Mouse (Mus musculus): ENCODE results near the gene Tmub1. TPM values are rescaled to one million over a fixed set of nuclear protein-coding genes. Genes with fewer than 3 reads are reported as not detected.
A peak's percentile ranks its signal among the peaks of the same experiment; 100 is the strongest.

Gene Tmub1
- polyA plus RNA-seq, 1 experiment from 2014 or later: 29.4 TPM

DNA sequence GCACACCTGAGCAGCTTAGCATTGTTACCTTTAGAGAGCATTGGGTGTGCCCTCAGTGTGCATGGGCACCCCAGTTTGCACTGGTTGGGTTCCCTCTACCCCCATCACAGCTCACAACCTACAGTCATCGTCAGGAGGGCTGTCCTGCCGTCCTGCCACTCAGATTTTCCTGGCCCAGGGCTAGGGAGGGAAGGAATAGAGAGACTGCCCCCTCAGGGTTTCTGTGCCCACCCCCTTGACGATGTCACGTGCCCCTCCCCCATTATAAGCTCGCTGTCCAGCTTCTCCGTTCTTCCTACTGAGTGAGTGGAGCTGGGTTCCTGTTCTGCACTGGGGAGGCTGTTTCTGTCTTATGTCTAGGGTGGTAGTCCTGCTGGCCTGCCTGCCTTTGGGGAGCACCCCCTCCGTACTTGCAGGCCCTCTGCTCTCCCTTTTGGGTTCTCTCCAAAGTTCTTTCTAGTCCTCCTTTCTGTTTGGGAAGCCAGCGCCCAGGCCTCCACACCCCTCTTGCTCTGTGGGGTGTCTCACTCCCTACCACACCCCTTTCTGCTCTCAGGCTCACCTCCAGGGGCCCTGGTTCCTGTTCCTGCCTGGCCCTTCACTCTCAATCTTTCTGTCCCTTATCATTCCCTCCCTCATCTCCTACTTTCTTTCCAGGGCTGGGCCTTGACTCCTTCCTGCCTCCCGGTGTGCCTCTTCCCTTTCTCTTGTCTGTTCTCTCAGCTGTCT lies 20.9 kb downstream of the Tmub1 start:
- H3K4me3 ChIP-seq (ENCODE audit: low read length): peak overlapping the region; percentile 70
- H3K27ac ChIP-seq (ENCODE audit: low read length): peak overlapping the region; percentile 70; the same call in 1 of the 2 replicates
- no peak for ATAC-seq (ENCODE audit: low FRiP score, low TSS enrichment)
- WGBS: 19% methylated on average over 9 of the region's 9 CpGs
- no peaks in the 10 kb centered on the region for H3K9me3 ChIP-seq (ENCODE audit: low read length)
- H3K4me1 ChIP-seq (ENCODE audit: insufficient read depth, low read length): peaks cover 52% of the 10 kb centered on the region
- H3K4me2 ChIP-seq (replicated peaks; ENCODE audit: low read depth, low read length): peak overlapping the region; percentile 81
- H3K36me3 ChIP-seq (ENCODE audit: insufficient read depth, low read length): peaks cover 25% of the 10 kb centered on the region
- H3K27me3 ChIP-seq (ENCODE audit: insufficient read depth, low read length): no peaks in the 10 kb centered on the region
- H3K9ac ChIP-seq (replicated peaks; ENCODE audit: low read length): peak overlapping the region; percentile 74

DNA sequence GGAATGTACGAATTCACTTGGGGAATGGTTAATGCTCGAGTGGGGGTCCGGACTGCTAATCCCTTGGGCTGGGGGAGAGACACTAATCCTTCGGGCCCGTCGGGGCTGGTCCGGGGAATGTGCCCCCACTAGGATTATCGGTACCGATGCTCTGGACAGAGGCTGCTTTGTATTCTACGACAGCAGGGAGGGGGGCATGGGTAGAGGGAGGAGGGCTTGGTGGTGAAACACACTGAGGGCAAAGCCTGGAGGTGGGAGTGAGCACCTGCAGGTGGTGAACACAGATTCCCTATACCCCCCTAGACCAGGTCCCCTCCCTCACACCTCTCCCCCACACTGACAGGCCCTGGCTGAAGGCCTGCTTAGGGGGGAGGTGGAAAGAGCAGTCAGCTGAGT lies 21.6 kb downstream of the Tmub1 start:
- WGBS: 2% methylated on average over 10 of the region's 10 CpGs
- H3K9me3 ChIP-seq (ENCODE audit: low read length): no peaks in the 10 kb centered on the region
- H3K4me2 ChIP-seq (replicated peaks; ENCODE audit: low read depth, low read length): peak overlapping the region; percentile 81
- H3K36me3 ChIP-seq (ENCODE audit: insufficient read depth, low read length): peaks cover 18% of the 10 kb centered on the region
- no peaks in the 10 kb centered on the region for H3K27me3 ChIP-seq (ENCODE audit: insufficient read depth, low read length)
- H3K4me1 ChIP-seq (ENCODE audit: insufficient read depth, low read length): peaks cover 52% of the 10 kb centered on the region
- ATAC-seq (ENCODE audit: low FRiP score, low TSS enrichment): no peak
- peak overlapping the region; percentile 70 for H3K4me3 ChIP-seq (ENCODE audit: low read length)
- H3K27ac ChIP-seq (ENCODE audit: low read length): no peak overlapping the region
- H3K9ac ChIP-seq (replicated peaks; ENCODE audit: low read length): peak overlapping the region; percentile 74

DNA sequence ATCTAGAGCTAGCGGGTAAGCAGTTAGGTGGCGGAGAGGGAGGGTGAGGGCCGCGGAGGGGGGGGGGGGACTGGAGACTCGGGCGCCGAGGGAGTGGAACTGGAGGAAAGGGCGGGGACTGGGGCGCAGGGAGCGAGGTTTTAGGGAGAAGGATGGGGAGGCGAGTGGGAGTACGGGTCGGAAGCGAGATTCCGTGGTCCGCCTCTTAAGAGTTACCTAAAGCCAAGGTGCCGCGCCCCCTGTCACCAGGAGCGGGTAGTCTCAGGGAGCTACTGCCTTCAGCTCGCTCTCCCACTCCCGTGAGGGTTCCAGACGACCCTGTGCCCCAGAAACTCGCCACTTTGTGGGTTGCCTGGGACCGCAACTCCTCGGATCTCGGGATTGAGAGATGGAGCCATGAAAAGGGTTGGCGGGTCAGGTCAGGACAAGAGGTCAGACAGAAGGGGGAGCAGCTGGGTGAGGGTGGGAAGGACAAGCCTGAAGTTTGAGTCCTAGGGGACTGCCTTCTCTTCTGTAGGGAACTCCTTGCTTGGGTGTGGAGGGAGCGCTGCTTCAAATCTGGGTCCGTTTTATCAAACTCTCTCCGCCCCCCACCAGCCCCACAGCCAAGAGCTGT lies 22.1 kb downstream of the Tmub1 start:
- WGBS: 0% methylated on average over 24 of the region's 30 CpGs
- peaks cover 52% of the 10 kb centered on the region for H3K4me1 ChIP-seq (ENCODE audit: insufficient read depth, low read length)
- ATAC-seq (ENCODE audit: low FRiP score, low TSS enrichment): 0 out of 2 replicates have a peak, but pooled peaks have one; percentile 1
- peak overlapping the region; percentile 95 for H3K27ac ChIP-seq (ENCODE audit: low read length)
- no peaks in the 10 kb centered on the region for H3K9me3 ChIP-seq (ENCODE audit: low read length)
- H3K27me3 ChIP-seq (ENCODE audit: insufficient read depth, low read length): no peaks in the 10 kb centered on the region
- H3K9ac ChIP-seq (replicated peaks; ENCODE audit: low read length): peak overlapping the region; percentile 74
- peak overlapping the region; percentile 81 for H3K4me2 ChIP-seq (replicated peaks; ENCODE audit: low read depth, low read length)
- H3K36me3 ChIP-seq (ENCODE audit: insufficient read depth, low read length): peaks cover 14% of the 10 kb centered on the region
- H3K4me3 ChIP-seq (ENCODE audit: low read length): peak overlapping the region; percentile 70

DNA sequence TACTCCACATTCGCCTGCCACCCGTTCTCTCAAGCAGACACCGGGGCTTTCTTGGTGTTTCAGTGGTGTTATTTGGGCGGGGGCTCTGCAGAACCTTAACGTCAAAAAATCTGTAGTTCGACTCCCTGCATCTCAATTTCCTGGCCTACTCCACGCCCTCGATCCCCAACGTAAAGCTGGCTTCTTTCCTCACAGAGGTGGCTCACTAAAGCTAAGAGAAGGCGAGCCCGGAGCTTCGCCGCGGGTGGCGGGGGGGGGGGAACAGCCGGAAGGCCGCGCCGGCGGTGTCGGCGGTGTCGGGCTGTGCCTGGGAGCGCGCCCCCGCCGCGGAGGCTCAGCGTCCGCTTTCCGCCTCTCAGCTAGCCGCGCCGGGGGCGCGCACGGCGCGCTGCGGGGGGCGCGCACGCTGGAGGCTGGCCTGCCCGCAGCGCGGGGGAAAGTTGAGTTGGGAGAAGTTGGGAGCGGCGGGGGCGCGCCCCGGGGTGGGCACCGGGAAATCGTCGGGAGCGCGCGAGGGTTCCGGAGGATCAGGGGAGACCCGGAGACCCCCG lies 22.7 kb downstream of the Tmub1 start:
- Histone ChIP-seq H3K4me2 (replicated peaks; ENCODE audit: low read depth, low read length) (peak overlapping the region; percentile 81), H3K4me1 (ENCODE audit: insufficient read depth, low read length) (peaks cover 52% of the 10 kb centered on the region), H3K4me3 (ENCODE audit: low read length) (peak overlapping the region; percentile 70), H3K36me3 (ENCODE audit: insufficient read depth, low read length) (peaks cover 10% of the 10 kb centered on the region), H3K9me3 (ENCODE audit: low read length) (no peaks in the 10 kb centered on the region), H3K27me3 (ENCODE audit: insufficient read depth, low read length) (no peaks in the 10 kb centered on the region), H3K9ac (replicated peaks; ENCODE audit: low read length) (peak overlapping the region; percentile 74), H3K27ac (ENCODE audit: low read length) (peak overlapping the region; percentile 95)
- WGBS: 1% methylated on average over 49 of the region's 60 CpGs
- ATAC-seq (ENCODE audit: low FRiP score, low TSS enrichment): no peak

DNA sequence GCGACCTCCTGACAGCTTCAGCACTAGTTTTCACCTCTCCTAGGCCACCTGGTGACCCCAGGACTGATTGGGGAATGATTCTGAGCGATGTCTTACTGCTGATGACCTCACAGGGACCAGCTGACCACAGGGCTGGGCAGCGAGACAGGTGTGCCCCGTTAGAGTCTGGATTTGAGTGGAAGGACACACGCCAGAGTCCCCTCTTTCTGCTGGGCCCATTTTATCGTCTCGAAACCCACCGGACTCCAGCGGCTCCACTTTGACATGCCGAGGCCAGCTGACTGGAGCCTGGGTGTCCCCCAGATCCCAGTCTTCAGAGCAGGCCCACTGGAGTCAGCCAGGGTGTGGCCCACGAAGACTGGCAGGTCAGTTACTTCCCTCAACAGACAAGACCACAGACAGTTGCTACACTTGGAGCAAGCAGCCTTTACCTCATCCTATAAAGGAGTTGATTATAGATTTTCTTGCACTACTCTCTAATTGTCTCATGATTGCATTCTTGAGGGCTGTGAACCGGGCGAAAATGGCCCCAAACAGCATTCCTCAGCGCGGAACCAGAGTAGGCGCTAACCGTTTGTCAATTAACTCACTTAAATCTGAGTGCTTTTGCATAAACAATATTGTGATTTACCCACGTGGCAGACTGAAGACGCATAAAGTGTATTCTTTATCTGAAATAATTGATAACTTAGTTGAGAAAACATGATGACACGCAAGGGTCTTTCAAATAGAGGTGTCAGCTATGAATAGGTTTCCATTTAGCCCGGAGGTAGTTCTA lies 23.5 kb downstream of the Tmub1 start:
- peak; percentile 4 for ATAC-seq (ENCODE audit: low FRiP score, low TSS enrichment)
- WGBS: 10% methylated on average over 21 of the region's 21 CpGs
- Histone ChIP-seq H3K36me3 (ENCODE audit: insufficient read depth, low read length) (peaks cover 8% of the 10 kb centered on the region), H3K4me3 (ENCODE audit: low read length) (peak overlapping the region; percentile 70), H3K4me2 (replicated peaks; ENCODE audit: low read depth, low read length) (peak overlapping the region; percentile 81), H3K27ac (ENCODE audit: low read length) (peak overlapping the region; percentile 95), H3K4me1 (ENCODE audit: insufficient read depth, low read length) (peaks cover 51% of the 10 kb centered on the region), H3K9ac (replicated peaks; ENCODE audit: low read length) (peak overlapping the region; percentile 74), H3K27me3 (ENCODE audit: insufficient read depth, low read length) (no peaks in the 10 kb centered on the region), H3K9me3 (ENCODE audit: low read length) (no peaks in the 10 kb centered on the region)

DNA sequence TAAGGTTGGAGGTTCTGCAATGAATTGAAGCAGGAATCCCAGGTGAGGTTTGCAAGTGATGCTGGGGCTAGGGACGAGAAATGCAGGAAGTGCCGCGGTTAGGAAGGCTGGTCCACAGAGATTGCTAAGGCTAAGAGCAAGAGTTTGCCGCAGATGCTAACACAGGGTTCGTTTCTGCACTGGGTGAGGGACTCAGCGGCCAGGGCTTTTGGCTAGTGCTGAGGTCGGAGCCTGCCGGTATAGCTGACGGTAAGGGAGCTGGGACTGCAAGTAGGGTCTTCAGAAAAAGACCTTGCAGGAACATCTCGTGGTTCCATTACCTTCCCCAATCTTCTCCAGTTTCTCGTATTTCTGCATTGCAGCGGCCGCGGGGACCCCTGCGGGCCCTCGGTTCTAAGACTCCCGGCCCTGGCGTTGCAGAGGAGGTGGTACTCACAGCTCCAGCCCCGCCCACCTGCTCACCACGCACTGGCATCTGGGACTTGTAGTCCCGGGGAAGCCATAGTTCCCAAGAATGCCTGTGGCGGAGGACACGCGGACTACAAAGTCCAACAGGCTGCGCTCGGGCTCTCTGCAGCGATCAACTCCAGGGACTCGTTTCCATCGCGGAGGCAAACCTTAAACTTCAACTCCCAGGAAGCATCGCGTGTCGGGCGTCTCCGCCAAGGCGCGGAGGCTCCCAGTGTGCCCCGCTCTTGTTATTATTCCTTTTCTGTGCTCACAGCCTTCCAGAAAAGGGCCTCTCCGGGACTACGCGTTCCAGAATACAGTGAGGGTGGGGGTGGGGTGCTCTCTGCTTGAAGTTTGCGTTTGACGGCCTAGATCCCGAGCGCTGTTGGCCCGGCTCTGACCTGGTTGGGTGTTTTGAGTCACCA lies 24.3 kb downstream of the Tmub1 start, which contains the start of the genes Cdk5 and Slc4a2:
Gene Cdk5 (minus strand): TSS at position 402 of the 875 bp plus-strand sequence.
Gene Slc4a2 (plus strand): TSS at position 709 of the 875 bp plus-strand sequence.
- Histone ChIP-seq H3K9me3 (ENCODE audit: low read length) (no peaks in the 10 kb centered on the region), H3K9ac (replicated peaks; ENCODE audit: low read length) (peak within 1 kb of the TSS; percentile 74), H3K27me3 (ENCODE audit: insufficient read depth, low read length) (no peaks in the 10 kb centered on the region), H3K4me3 (ENCODE audit: low read length) (peak within 1 kb of the TSS; percentile 70), H3K36me3 (ENCODE audit: insufficient read depth, low read length) (peaks cover 11% of the 10 kb centered on the region), H3K4me2 (replicated peaks; ENCODE audit: low read depth, low read length) (peak within 1 kb of the TSS; percentile 81), H3K4me1 (ENCODE audit: insufficient read depth, low read length) (peaks cover 43% of the 10 kb centered on the region), H3K27ac (ENCODE audit: low read length) (peak within 1 kb of the TSS; percentile 95)
- WGBS: under 1% methylated on average over 46 of the region's 46 CpGs
- ATAC-seq (ENCODE audit: low FRiP score, low TSS enrichment): peak; percentile 93

DNA sequence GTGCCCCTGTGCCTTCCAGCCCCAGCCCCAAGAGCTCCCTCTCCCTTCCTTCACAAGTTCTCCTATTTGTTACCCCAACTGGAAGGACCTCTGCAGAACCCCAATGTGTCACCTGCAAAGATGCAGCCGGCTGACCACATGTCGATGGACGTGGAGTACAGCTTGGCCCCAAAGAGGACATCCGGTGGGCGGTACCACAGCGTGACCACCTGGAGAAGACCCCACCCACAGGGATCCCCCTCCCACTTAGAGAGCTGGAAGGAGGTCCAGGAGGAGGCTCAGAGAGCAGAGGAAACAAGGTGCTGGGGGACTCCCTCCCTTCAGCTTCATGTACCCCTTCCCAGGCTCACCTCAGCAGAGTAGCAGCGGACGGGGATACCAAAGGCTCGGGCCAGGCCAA lies 27.3 kb downstream of the Tmub1 start:
- ATAC-seq (ENCODE audit: low FRiP score, low TSS enrichment): no peak
- Histone ChIP-seq H3K4me2 (replicated peaks; ENCODE audit: low read depth, low read length) (no peak overlapping the region), H3K4me3 (ENCODE audit: low read length) (no peak overlapping the region), H3K9ac (replicated peaks; ENCODE audit: low read length) (no peak overlapping the region), H3K9me3 (ENCODE audit: low read length) (no peaks in the 10 kb centered on the region), H3K27me3 (ENCODE audit: insufficient read depth, low read length) (no peaks in the 10 kb centered on the region), H3K4me1 (ENCODE audit: insufficient read depth, low read length) (peaks cover 25% of the 10 kb centered on the region), H3K36me3 (ENCODE audit: insufficient read depth, low read length) (peaks cover 11% of the 10 kb centered on the region), H3K27ac (ENCODE audit: low read length) (no peak overlapping the region)
- WGBS: 87% methylated on average over 9 of the region's 9 CpGs

DNA sequence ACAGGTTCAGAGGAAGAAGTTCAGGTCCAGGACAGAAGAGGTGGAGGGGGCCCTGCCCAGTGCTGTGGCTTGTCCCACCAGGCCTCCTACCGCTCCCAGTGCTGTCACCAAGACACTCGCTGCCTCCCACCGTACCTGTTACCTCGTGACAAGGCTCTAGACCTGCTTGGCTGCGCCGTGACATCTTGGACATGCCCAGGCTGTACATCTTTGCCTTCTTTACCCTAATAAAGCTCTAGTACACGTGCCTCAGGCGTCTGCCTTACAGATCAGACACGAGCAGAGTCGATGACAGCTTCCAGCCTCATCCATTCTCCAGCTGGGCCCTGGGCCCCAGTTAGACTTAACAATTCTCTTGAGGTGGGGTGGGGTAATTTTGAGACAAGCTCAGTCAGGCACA lies 30.1 kb downstream of the Tmub1 start:
- WGBS: 89% methylated on average over 10 of the region's 10 CpGs

More for the DNA sequence above, 30.1 kb downstream of the Tmub1 start:
- no peaks in the 10 kb centered on the region for H3K27me3 ChIP-seq (ENCODE audit: insufficient read depth, low read length)
- no peak overlapping the region for H3K27ac ChIP-seq (ENCODE audit: low read length)
- H3K9me3 ChIP-seq (ENCODE audit: low read length): no peaks in the 10 kb centered on the region
- H3K4me1 ChIP-seq (ENCODE audit: insufficient read depth, low read length): peaks cover 25% of the 10 kb centered on the region
- no peak overlapping the region for H3K4me3 ChIP-seq (ENCODE audit: low read length)
- no peak for ATAC-seq (ENCODE audit: low FRiP score, low TSS enrichment)
- no peak overlapping the region for H3K9ac ChIP-seq (replicated peaks; ENCODE audit: low read length)
- peaks cover 11% of the 10 kb centered on the region for H3K36me3 ChIP-seq (ENCODE audit: insufficient read depth, low read length)
- H3K4me2 ChIP-seq (replicated peaks; ENCODE audit: low read depth, low read length): no peak overlapping the region
